Mouse (Mus musculus) MEL (cell line): ENCODE results near the gene Tbc1d2b.

Source experiments
- CHD2 ChIP-seq: IDR thresholded peaks from 2 replicates; pipeline ENCODE4 v1.6.1; 2011; ENCODE audit warnings: low read length, improper control_type of control experiment
- CTCF ChIP-seq, 3 experiments: IDR thresholded peaks in 2 of 3; conservative IDR thresholded peaks in 1 of 3; 2 replicates each; pipeline ENCODE4 v1.5.1; 2011 to 2012; ENCODE audit warnings: low read length in 3 of 3, low read depth in 2 of 3, mild to moderate bottlenecking in 2 of 3, improper control_type of control experiment in 1 of 3, inconsistent platforms in 1 of 3, mixed read lengths in 1 of 3, moderate library complexity in 1 of 3; ENCODE audit not compliant: control insufficient read depth in 1 of 3, insufficient read depth in 1 of 3, poor library complexity in 1 of 3, severe bottlenecking in 1 of 3
- EP300 ChIP-seq, 2 experiments: IDR thresholded peaks; 2 replicates each; pipeline ENCODE4 v1.6.1; 2011; ENCODE audit warnings: improper control_type of control experiment in 2 of 2, low read length in 2 of 2, low read depth in 1 of 2, mild to moderate bottlenecking in 1 of 2
- KAT2A ChIP-seq: conservative IDR thresholded peaks from 2 replicates; pipeline ENCODE4 v1.6.1; 2012; ENCODE audit warnings: low read depth, low read length, improper control_type of control experiment, inconsistent platforms
- MAFK ChIP-seq: IDR thresholded peaks from 2 replicates; pipeline ENCODE4 v1.6.1; 2011; ENCODE audit warnings: low read depth, mild to moderate bottlenecking, low read length, improper control_type of control experiment, borderline replicate concordance
- MAX ChIP-seq: IDR thresholded peaks from 2 replicates; pipeline ENCODE4 v1.6.1; 2011; ENCODE audit warnings: low read length, improper control_type of control experiment
- NELFE ChIP-seq: IDR thresholded peaks from 2 replicates; pipeline ENCODE4 v1.6.1; 2011; ENCODE audit warnings: low read depth, low read length, improper control_type of control experiment
- POLR2A ChIP-seq, 2 experiments: IDR thresholded peaks; 2 replicates each; pipeline ENCODE4 v1.6.1; 2011 to 2012; ENCODE audit warnings: low read length in 2 of 2, mild to moderate bottlenecking in 2 of 2, control low read depth in 1 of 2, improper control_type of control experiment in 1 of 2, low read depth in 1 of 2, moderate library complexity in 1 of 2; ENCODE audit not compliant: control insufficient read depth in 1 of 2, insufficient read depth in 1 of 2, poor library complexity in 1 of 2
- RAD21 ChIP-seq: IDR thresholded peaks from 2 replicates; pipeline ENCODE4 v1.6.1; 2011; ENCODE audit warnings: mild to moderate bottlenecking, low read depth, low read length, improper control_type of control experiment
- SIN3A ChIP-seq: IDR thresholded peaks from 2 replicates; pipeline ENCODE4 v1.6.1; 2012; ENCODE audit warnings: low read length, improper control_type of control experiment, inconsistent platforms
- TAL1 ChIP-seq: IDR thresholded peaks from 2 replicates; pipeline ENCODE4 v1.6.1; 2012; ENCODE audit warnings: mild to moderate bottlenecking, inconsistent platforms, low read length, moderate library complexity, mixed read lengths
- USF2 ChIP-seq, 2 experiments: IDR thresholded peaks; 2 replicates each; pipeline ENCODE4 v1.6.1; 2011 to 2012; ENCODE audit warnings: improper control_type of control experiment in 2 of 2, low read length in 2 of 2, borderline replicate concordance in 1 of 2, inconsistent platforms in 1 of 2, low read depth in 1 of 2, mild to moderate bottlenecking in 1 of 2; ENCODE audit not compliant: insufficient read depth in 1 of 2

- TF ChIP-seq SIN3A (peak; percentile 76), POLR2A (IDR thresholded peaks at IDR 0.05; ENCODE audit: control insufficient read depth in 1 of 2, insufficient read depth in 1 of 2, low read depth in 1 of 2, low read length in 2 of 2, poor library complexity in 1 of 2) (no peak), CTCF (IDR thresholded peaks at IDR 0.05 in 2 of 3, conservative IDR thresholded peaks at IDR 0.05 in 1 of 3; ENCODE audit: control insufficient read depth in 1 of 3, insufficient read depth in 1 of 3, low read depth in 2 of 3, low read length in 3 of 3, poor library complexity in 1 of 3, severe bottlenecking in 1 of 3) (no peak), EP300 (IDR thresholded peaks at IDR 0.05; ENCODE audit: low read depth in 1 of 2, low read length in 2 of 2) (peak; percentile 61 to 84), NELFE (no peak), USF2 (IDR thresholded peaks at IDR 0.05; ENCODE audit: borderline replicate concordance in 1 of 2, insufficient read depth in 1 of 2, low read depth in 1 of 2, low read length in 2 of 2) (no peak), MAFK (peak; percentile 42; the same call in 1 of the 2 replicates), CHD2 (no peak), RAD21 (no peak), MAX (no peak), KAT2A (no peak), TAL1 (no peak)
Measured at GRCm38 (mm10) chr9:90262063-90262462, 8.5 kb downstream of the Tbc1d2b start.
